Mouse (Mus musculus): ENCODE data around the gene Rnf224. TPM values are rescaled to one million over a fixed set of nuclear protein-coding genes. Genes with fewer than 3 reads are reported as not detected.

Rnf224 gene
- total and polyA plus RNA-seq, 2 experiments from 2014 or later, result not detected

DNA sequence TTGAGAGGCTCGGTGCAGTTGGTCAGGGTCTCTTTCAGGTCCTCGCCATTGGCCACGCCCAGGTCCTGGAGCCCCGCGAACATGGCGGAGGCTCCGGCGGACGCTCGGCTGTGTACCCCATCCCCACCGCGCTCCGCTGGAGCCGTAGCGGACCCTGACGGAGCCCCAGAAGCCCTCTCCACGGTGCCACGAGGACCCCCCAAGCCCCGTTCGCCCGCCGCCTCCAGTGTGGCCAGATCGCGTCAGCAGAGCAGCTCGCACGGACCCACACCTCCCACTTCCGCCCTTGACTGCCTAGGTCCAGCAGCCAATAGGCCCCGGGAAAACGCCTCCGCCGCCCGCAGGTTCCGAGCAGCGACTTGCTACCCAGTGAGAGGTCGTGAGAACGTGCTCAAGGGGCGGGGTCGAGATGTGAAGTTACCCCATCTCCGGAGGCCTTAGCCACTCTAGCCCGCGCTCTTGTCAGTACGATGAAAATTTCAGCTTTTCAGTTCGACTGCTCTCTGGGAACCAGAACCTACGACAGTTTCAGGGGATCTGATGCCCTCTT lies 25.4 kb downstream of the Rnf224 start, which contains the start of gene Nelfb:
Gene Nelfb (minus strand): TSS at position 369 of the 550 bp plus-strand sequence.
- peak within 1 kb of the TSS; percentile 93 for H3K27ac ChIP-seq
- peak within 1 kb of the TSS; percentile 92 for H3K4me2 ChIP-seq (ENCODE audit: low read depth, low read length)
- H3K4me3 ChIP-seq (ENCODE audit: low read length), result peak within 1 kb of the TSS; percentile 92
- peak within 1 kb of the TSS; percentile 75 for H3K9ac ChIP-seq (replicated peaks; ENCODE audit: low read length)
- no peak for TF ChIP-seq CTCF (IDR thresholded peaks at IDR 0.05; ENCODE audit: low read depth)
- DNase-seq (ENCODE audit: low spot score) (peak; percentile 92), ATAC-seq (peak; percentile 95)
- no peaks in the 10 kb centered on the region for H3K9me3 ChIP-seq (ENCODE audit: low read length)
- no peaks in the 10 kb centered on the region for H3K27me3 ChIP-seq (ENCODE audit: insufficient read depth, low read length)
- WGBS, result under 1% methylated on average over 44 of the region's 44 CpGs
- peaks cover 14% of the 10 kb centered on the region for H3K4me1 ChIP-seq (ENCODE audit: insufficient read depth, low read length)
- peaks cover 13% of the 10 kb centered on the region; the same call in 1 of the 2 replicates for H3K36me3 ChIP-seq (ENCODE audit: insufficient read depth, low read length)

DNA sequence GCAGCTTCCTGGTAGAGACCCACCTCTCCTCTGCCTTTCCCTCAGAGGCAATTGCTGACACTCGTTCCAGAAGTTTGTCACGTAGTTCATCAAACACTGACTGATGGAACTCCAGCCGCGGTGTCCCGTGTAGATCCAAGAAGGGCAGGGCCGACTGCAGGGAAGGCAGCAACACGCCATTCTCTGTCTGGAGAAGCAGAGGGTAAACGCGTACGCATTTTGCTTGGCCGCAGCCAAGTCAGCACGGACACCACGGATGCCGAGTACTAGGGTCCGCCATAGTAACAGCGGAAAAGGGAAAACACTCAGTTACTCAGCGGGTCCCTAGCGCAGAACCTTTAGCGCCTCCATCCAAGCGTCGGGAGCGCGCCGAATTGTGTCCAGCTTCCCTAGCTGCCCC lies 25.9 kb downstream of the Rnf224 start:
- ATAC-seq (no peak; the same call in 1 of the 2 replicates), DNase-seq (ENCODE audit: low spot score) (no peak)
- H3K27me3 ChIP-seq (ENCODE audit: insufficient read depth, low read length), result no peaks in the 10 kb centered on the region
- H3K9ac ChIP-seq (replicated peaks; ENCODE audit: low read length), result peak overlapping the region; percentile 75
- peak overlapping the region; percentile 92 for H3K4me3 ChIP-seq (ENCODE audit: low read length)
- peaks cover 14% of the 10 kb centered on the region for H3K4me1 ChIP-seq (ENCODE audit: insufficient read depth, low read length)
- peak overlapping the region; percentile 93 for H3K27ac ChIP-seq
- WGBS, result under 1% methylated on average over 24 of the region's 24 CpGs
- no peak for TF ChIP-seq CTCF (IDR thresholded peaks at IDR 0.05; ENCODE audit: low read depth)
- peaks cover 18% of the 10 kb centered on the region; the same call in 1 of the 2 replicates for H3K36me3 ChIP-seq (ENCODE audit: insufficient read depth, low read length)
- H3K9me3 ChIP-seq (ENCODE audit: low read length), result no peaks in the 10 kb centered on the region
- H3K4me2 ChIP-seq (ENCODE audit: low read depth, low read length), result peak overlapping the region; percentile 92

DNA sequence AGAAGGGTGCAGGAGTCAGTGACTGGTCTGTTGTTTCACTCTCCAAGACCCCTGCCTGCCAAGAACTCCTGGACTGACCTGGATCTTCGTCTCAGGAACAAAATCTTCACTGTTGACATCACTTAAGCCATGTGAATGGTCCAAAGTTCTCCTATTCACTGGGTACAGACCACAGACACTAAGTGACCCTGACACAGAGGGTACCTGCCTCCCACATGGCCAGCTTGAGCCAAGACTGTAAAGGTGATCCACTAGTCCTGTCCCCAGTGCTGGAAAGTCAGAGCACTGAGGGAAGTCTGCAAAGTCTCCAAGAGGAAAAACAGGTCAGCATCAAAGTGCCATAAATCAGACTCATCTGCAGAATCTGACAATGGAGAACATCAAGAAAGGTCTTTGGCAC lies 29.0 kb downstream of the Rnf224 start:
- H3K9me3 ChIP-seq (ENCODE audit: low read length), result no peaks in the 10 kb centered on the region
- TF ChIP-seq CTCF (IDR thresholded peaks at IDR 0.05; ENCODE audit: low read depth), result no peak
- WGBS, result 68% methylated on average over 1 of the region's 1 CpGs
- no peak overlapping the region for H3K4me2 ChIP-seq (ENCODE audit: low read depth, low read length)
- peaks cover 14% of the 10 kb centered on the region for H3K4me1 ChIP-seq (ENCODE audit: insufficient read depth, low read length)
- no peak overlapping the region for H3K9ac ChIP-seq (replicated peaks; ENCODE audit: low read length)
- DNase-seq (ENCODE audit: low spot score) (no peak), ATAC-seq (no peak)
- H3K27ac ChIP-seq, result no peak overlapping the region
- H3K36me3 ChIP-seq (ENCODE audit: insufficient read depth, low read length), result peaks cover 39% of the 10 kb centered on the region
- H3K27me3 ChIP-seq (ENCODE audit: insufficient read depth, low read length), result no peaks in the 10 kb centered on the region
- H3K4me3 ChIP-seq (ENCODE audit: low read length), result no peak overlapping the region

DNA sequence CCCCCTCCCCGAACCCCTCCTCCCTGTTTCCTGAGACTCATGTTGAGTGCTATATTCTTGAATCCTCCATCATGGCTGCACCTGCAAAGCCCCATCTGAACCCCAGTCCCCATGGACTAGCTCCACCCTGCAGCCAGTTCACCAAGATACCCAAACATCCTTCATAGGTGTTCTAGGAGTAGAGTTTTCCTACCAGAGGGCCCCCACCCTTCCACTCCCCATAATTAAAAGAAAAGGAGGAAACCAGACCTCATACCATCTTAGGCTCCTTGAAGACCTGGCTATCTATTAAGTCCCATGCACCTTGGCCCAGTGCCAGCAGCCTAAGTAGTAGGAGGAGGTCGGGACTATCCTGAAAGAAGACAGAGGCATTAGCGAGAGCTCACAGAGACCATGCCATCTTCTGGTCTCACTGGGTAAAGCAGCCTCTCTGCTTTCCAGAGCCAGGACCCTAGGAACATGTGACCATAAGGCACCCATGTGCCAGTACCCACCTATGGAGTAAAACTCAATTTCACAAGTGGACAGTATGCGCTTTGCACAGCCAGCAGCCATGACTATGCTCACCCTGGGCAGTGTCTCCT lies 32.9 kb downstream of the Rnf224 start:
- H3K9ac ChIP-seq (replicated peaks; ENCODE audit: low read length), result no peak overlapping the region
- DNase-seq (ENCODE audit: low spot score), result peak; percentile 33
- no peaks in the 10 kb centered on the region for H3K9me3 ChIP-seq (ENCODE audit: low read length)
- no peak overlapping the region for H3K4me2 ChIP-seq (ENCODE audit: low read depth, low read length)
- ATAC-seq, result peak; percentile 73
- H3K4me3 ChIP-seq (ENCODE audit: low read length), result no peak overlapping the region
- peak; percentile 47 for TF ChIP-seq CTCF (IDR thresholded peaks at IDR 0.05; ENCODE audit: low read depth)
- peaks cover 77% of the 10 kb centered on the region for H3K36me3 ChIP-seq (ENCODE audit: insufficient read depth, low read length)
- WGBS, result 57% methylated on average over 4 of the region's 4 CpGs
- H3K4me1 ChIP-seq (ENCODE audit: insufficient read depth, low read length), result 0 out of 2 replicates have a peak, but pooled peaks cover 3% of the 10 kb centered on the region
- H3K27me3 ChIP-seq (ENCODE audit: insufficient read depth, low read length), result no peaks in the 10 kb centered on the region
- H3K27ac ChIP-seq, result no peak overlapping the region

DNA sequence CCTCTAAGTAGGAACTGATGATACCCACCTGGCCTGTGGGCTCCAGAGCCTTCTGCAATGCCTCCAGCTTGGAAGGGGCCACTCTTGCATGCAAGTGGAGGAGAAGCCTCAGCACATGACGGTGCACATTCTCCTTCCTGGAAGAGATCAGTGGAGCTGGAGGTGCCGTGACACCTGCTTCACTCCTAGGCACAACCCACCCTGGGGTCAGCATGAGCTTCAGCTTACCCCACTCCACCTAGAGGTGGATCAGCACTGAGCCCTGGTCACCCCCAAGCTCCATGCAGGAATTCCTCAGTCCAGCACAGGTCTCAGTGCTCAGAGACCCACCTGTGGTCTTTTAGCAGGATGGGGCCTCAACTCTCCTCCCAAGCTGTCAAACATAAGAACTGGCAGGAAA lies 36.0 kb downstream of the Rnf224 start:
- no peak overlapping the region for H3K4me3 ChIP-seq (ENCODE audit: low read length)
- 95% methylated on average over 2 of the region's 2 CpGs for WGBS
- DNase-seq (ENCODE audit: low spot score) (no peak), ATAC-seq (no peak)
- no peak overlapping the region for H3K4me2 ChIP-seq (ENCODE audit: low read depth, low read length)
- no peaks in the 10 kb centered on the region for H3K9me3 ChIP-seq (ENCODE audit: low read length)
- peaks cover 58% of the 10 kb centered on the region for H3K36me3 ChIP-seq (ENCODE audit: insufficient read depth, low read length)
- no peaks in the 10 kb centered on the region for H3K4me1 ChIP-seq (ENCODE audit: insufficient read depth, low read length)
- H3K27me3 ChIP-seq (ENCODE audit: insufficient read depth, low read length), result 0 out of 2 replicates have a peak, but pooled peaks cover 3% of the 10 kb centered on the region
- H3K27ac ChIP-seq, result no peak overlapping the region
- no peak for TF ChIP-seq CTCF (IDR thresholded peaks at IDR 0.05; ENCODE audit: low read depth)
- no peak overlapping the region for H3K9ac ChIP-seq (replicated peaks; ENCODE audit: low read length)

DNA sequence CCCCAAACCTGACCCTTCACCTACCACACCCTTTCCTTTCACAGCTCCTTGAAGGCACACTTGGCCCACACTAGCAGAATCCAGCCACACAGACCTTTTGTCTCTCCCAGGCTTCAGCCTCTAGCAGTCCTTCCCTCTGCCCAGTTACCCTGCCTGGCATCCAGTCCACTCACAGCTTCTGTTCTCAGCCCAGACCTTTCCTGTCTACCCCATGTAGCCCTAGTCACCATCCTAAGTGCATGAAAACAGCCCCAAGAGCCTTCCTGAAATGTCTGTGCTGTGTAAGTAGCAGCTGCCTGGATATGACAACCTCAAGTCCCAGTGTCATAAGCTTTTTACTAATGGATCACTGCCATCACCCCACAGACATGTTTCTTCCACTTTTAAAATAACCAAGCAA lies 38.6 kb downstream of the Rnf224 start:
- 0 out of 2 replicates have a peak, but pooled peaks cover 3% of the 10 kb centered on the region for H3K4me1 ChIP-seq (ENCODE audit: insufficient read depth, low read length)
- H3K9me3 ChIP-seq (ENCODE audit: low read length), result no peaks in the 10 kb centered on the region
- H3K4me2 ChIP-seq (ENCODE audit: low read depth, low read length), result no peak overlapping the region
- H3K27ac ChIP-seq, result no peak overlapping the region
- ATAC-seq (no peak), DNase-seq (ENCODE audit: low spot score) (no peak)
- no peak overlapping the region for H3K9ac ChIP-seq (replicated peaks; ENCODE audit: low read length)
- TF ChIP-seq CTCF (IDR thresholded peaks at IDR 0.05; ENCODE audit: low read depth), result no peak
- peaks cover 41% of the 10 kb centered on the region for H3K36me3 ChIP-seq (ENCODE audit: insufficient read depth, low read length)
- H3K4me3 ChIP-seq (ENCODE audit: low read length), result no peak overlapping the region
- peaks cover 9% of the 10 kb centered on the region; the same call in 1 of the 2 replicates for H3K27me3 ChIP-seq (ENCODE audit: insufficient read depth, low read length)

DNA sequence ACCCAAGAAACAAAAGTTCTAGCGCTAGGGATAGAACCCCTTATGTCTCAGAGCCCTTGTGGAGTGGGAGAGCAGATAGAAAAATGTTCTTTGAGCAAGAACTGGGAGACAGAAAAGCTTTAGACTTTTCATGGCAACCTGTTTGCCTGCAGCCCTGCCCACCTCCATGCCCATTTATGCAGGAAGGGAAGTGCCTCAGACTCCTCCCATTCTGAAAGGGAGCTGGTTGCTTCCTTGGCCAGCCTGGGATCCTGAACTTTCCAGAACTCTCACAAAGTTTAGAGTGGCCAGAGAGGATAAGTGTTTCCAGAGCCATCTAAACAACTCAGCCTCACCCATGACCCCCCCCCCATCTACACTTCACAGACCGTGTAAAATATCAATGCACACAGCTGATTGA lies 39.4 kb downstream of the Rnf224 start:
- no peak for DNase-seq (ENCODE audit: low spot score)
- no peak for ATAC-seq
- Histone ChIP-seq H3K4me1 (ENCODE audit: insufficient read depth, low read length) (0 out of 2 replicates have a peak, but pooled peaks cover 3% of the 10 kb centered on the region), H3K4me2 (ENCODE audit: low read depth, low read length) (no peak overlapping the region), H3K4me3 (ENCODE audit: low read length) (no peak overlapping the region), H3K9me3 (ENCODE audit: low read length) (no peaks in the 10 kb centered on the region), H3K36me3 (ENCODE audit: insufficient read depth, low read length) (peaks cover 34% of the 10 kb centered on the region), H3K9ac (replicated peaks; ENCODE audit: low read length) (no peak overlapping the region), H3K27ac (0 out of 2 replicates have a peak overlapping the region, but pooled peaks have one; percentile 11), H3K27me3 (ENCODE audit: insufficient read depth, low read length) (peaks cover 9% of the 10 kb centered on the region; the same call in 1 of the 2 replicates)
- TF ChIP-seq CTCF (IDR thresholded peaks at IDR 0.05; ENCODE audit: low read depth), result no peak
- 21% methylated on average over 2 of the region's 2 CpGs for WGBS
